ENCODE assay signal across 8 mouse cellular contexts in the genomic region with DNA sequence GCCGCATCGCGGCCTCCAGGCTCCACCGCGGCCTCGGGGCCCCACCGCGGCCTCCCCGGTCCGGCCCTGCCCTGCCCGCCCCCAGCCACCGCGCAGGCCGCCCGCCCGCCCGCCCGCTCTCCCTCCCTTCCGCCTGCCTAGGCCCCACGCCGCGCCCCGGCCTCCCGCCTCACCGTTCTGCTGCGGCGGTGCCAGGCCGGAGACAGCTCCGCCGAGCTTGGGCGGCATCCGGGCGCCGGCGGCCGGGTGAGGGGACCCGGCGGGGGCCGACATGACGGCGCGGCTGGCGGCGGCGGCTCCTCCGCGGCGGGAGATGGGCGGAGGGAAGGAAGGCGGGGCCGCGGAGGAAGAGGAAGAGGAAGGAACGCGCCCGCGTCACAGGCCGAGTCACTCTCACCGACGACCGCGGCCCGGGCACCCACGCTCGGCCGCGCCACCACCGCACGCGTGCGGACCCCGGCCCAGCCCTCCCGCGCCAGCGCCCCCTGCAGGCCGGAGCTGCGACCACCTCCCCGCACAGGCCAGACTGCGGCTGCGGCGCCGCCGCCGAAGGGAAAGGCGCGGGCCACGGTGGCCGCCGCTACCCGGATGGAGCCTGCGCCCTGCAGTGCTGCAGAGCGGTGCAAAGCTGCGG. TPM values are rescaled to one million over a fixed set of nuclear protein-coding genes. Genes with fewer than 3 reads are reported as not detected.
DNase-seq lines count a peak whose midpoint lies in the region; ATAC-seq and TF ChIP-seq lines count a peak whose summit lies in the region.

No protein-coding gene starts in this region.

- TF ChIP-seq CTCF in Patski (IDR thresholded peaks at IDR 0.05): peak; percentile 99

- no peaks in the 10 kb centered on the region for H3K36me3 ChIP-seq in hindbrain, embryonic 13.5 days
- no peaks in the 10 kb centered on the region for H3K36me3 ChIP-seq in macrophage (ENCODE audit: inconsistent target)

- no peak for DNase-seq in Patski (ENCODE audit: low read depth, low spot score)
- DNase-seq in cerebellum, adult 9-11 months: peak; percentile 86
- peak; percentile 62 to 72 for DNase-seq in frontal cortex, postnatal 14 days (ENCODE audit: low spot score in 2 of 2)
- peak; percentile 79 to 90 for DNase-seq in left cerebral cortex, adult 18-20 months (ENCODE audit: low spot score in 2 of 2)
- peak; percentile 88 for DNase-seq in right cerebral cortex, adult 18-20 months
- peak; percentile 85 for DNase-seq in urinary bladder, adult 2 months (ENCODE audit: low spot score)

- WGBS in hindbrain, embryonic 13.5 days: under 1% methylated on average over 56 of the region's 92 CpGs
- WGBS in macrophage (ENCODE audit: missing documents): under 1% methylated on average over 77 of the region's 92 CpGs

- H3K27me3 ChIP-seq in Patski: no peaks in the 10 kb centered on the region
- no peaks in the 10 kb centered on the region for H3K27me3 ChIP-seq in hindbrain, embryonic 13.5 days

- peak overlapping the region; percentile 98 for H3K9ac ChIP-seq in hindbrain, embryonic 13.5 days

- H3K9me3 ChIP-seq in hindbrain, embryonic 13.5 days: no peaks in the 10 kb centered on the region

- peak; percentile 84 for ATAC-seq in Patski
- peak; percentile 98 for ATAC-seq in hindbrain, embryonic 13.5 days (ENCODE audit: low FRiP score)

- peak overlapping the region; percentile 95 for H3K4me3 ChIP-seq in hindbrain, embryonic 13.5 days
- peak overlapping the region; percentile 50 for H3K4me3 ChIP-seq in macrophage (ENCODE audit: inconsistent target)

- CTCF ChIA-PET in Patski (lab: Charles Lee): interaction anchor here (0.9 to 4.4 kb wide), 8 partner anchors 9 to 142 kb away, joined by 3 to 28 read pairs (median 6); no protein-coding TSS in a partner anchor

- H3K4me1 ChIP-seq in hindbrain, embryonic 13.5 days (replicated peaks): peaks cover 39% of the 10 kb centered on the region

- in situ Hi-C loops in Patski (cut with MboI; ENCODE audit: low pct_unique_long_range_greater_than_20kb): no loop called here

- POLR2A ChIA-PET in Patski (lab: Charles Lee): interaction anchor here (0.6 to 1.6 kb wide), 5 partner anchors 24 to 253 kb away, joined by 3 to 8 read pairs (median 3); no protein-coding TSS in a partner anchor

- H3K4me2 ChIP-seq in hindbrain, embryonic 13.5 days: peak overlapping the region; percentile 77

- H3K27ac ChIP-seq in hindbrain, embryonic 13.5 days: peak overlapping the region; percentile 94
- H3K27ac ChIP-seq in macrophage: peak overlapping the region; percentile 54

- H3K79me2 ChIP-seq in macrophage (ENCODE audit: inconsistent target): peaks cover 51% of the 10 kb centered on the region

RNA-seq across cellular contexts. Expression of a gene that starts 0.8 kb away (rescaled TPM):
- polyA plus RNA-seq in Patski (2021) (126 TPM), macrophage (2018) (44.0 to 66.4 TPM (median 44.6 TPM) in 3 replicates)
- 28.6 and 30.2 TPM in 2 replicates for polyA plus RNA-seq in hindbrain, embryonic 13.5 days (2015; fragmentation: Nextera tagmentation; extraction: Ambion mirVana)
- total RNA-seq in left cerebral cortex, adult 18-20 months (2021): 10 to 100 TPM; 51.0 to 54.2 TPM
- 100 to 1,000 TPM in 25 of 26 experiments, 10 to 100 TPM in 1; 93.9 to 394 (median 122) TPM for total RNA-seq in macrophage (2018; cell fraction: chromatin; rRNA removed)
- total RNA-seq in macrophage (2018; cell fraction: cytosol; rRNA removed): 10 to 100 TPM; 40.7 to 96.8 (median 56.7) TPM
- total RNA-seq in macrophage (2018; cell fraction: nucleus; rRNA removed): 100 to 1,000 TPM in 9 of 26 experiments, 10 to 100 TPM in 17; 64.9 to 380 (median 90.8) TPM
- 60.6 and 63.7 TPM in 2 replicates for polyA plus RNA-seq in urinary bladder, adult 2 months (2012; rRNA removed)
